Mouse (Mus musculus): ENCODE measurements at regions not wholly inside any gene's neighbourhood (a gene's known extent, or its start where the extent isn't known, plus 50 kb on each side); places are given as distances from the start of the nearest gene placed in this dataset.
A peak's percentile ranks its signal among the peaks of the same experiment; 100 is the strongest.

DNA sequence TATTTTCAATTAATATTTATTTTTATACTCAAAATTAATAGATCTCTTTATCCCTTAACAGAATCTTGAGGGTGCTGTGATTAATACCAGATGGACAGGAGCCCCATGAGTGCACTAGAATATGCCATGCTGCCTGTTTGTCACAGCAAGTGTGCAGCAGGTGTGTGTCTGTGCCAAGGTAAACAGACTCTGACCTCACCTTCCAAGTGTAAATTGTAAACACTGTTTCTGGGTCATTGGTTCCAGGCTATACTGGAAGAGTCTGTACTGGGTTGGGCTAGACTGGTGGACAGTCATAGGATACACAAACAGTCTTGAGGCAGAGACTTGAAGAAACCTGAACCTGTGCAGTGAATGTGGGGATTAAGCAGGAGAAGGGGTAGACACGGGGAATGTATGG lies 422.2 kb downstream of the Gm21833 start:
- intact Hi-C loops (cut with DNase I; ENCODE audit: low total_unique reads): no loop called here
- no peak for DNase-seq

DNA sequence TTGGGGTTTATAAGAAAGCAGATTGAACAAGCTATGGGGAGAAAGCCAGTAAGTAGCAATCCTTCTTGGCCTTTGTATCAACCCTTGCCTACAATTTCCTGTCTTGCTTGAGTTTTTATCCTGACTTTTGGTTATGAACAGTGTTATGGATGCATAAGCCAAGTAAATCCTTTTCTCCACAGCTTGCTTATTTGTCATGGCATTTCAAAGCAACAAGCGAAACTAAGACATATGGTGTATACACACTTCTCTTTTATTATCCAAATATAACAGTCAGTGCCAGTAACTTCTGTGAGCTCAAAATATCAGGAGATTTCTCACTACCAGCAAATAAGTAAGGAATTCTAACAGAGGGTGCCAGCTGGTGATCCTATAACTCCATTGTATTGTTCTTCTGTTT lies 426.0 kb downstream of the Gm21833 start:
- no peak for DNase-seq
- intact Hi-C loops (cut with DNase I; ENCODE audit: low total_unique reads): no loop called here

DNA sequence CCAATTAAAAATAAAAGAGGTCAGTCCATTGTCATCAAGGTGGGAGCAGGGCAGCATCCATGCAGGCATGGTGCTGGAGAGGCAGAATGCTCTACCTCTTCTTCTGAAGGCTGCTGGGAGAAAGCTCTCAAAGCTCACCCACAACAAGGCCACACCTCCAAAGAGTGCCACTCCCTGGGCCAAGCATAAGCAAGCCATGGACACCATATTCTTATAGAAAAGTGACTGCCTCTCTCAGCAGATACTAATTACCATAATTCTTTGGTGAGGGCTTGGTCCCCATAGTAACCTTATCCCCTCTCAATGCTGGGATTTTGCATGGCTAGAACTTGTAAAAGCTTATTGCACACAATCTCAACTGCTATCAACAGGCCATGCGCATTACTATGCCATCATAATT lies 443.7 kb downstream of the Gm21833 start:
- no peak for DNase-seq
- intact Hi-C loops (cut with DNase I; ENCODE audit: low total_unique reads): no loop called here

DNA sequence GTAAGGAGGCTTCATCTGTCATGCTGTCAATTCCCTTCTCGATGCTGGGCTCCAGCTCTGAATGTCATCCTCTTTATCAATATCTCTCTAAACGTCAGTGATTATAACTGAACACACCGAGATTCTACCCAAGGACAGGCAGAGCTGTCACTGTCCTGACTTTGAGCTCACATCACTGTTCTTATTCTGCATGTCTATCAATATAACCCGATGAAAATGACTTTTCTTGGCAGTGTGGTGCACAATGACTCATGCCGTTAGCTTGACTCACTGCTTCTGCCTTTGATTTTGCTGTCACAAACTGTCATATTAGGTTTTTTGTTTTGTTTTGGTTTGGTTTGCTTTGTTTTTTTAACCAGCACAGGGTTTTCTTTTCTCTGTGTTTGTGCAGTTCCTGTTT lies 488.1 kb downstream of the Gm21833 start:
- no peak for DNase-seq
- intact Hi-C loops (cut with DNase I; ENCODE audit: low total_unique reads): no loop called here

DNA sequence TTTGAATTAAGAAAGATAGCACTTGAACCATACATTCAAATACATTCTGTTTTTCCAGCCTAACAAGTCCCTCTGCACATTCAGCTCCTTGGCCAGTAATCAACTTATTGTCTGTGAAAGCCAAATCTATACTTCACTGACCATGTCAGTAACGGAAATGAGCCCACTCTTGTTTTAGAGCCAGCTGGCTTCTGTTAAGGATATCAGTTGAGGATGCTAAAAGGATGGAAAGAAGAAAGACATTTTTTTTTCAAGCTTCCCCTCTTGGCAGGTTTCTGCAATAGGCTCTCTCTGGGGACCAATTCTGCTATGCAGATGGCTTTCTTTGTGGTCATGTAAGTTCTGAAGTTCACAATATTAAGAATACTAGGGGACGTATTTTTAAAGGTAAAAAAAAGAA lies 498.6 kb downstream of the Gm21833 start:
- DNase-seq: no peak
- intact Hi-C loops (cut with DNase I; ENCODE audit: low total_unique reads): no loop called here

DNA sequence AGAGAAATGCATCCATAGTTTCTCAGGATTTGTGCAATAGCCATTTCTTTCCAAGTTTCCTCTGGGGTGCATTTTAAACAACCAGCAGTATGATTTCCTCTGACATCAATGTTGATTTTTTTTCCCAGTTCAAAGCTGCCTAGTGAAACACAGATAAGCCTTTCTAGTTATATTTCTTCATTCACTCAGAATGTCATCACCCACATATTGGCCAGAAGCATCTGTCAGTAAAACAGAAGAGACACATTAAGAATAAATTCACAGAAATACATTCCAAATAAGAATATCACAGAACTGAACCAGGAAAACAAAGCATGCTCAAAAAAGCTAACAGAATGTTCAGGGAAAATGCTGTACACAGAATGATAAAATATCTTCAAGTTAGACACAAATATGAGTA lies 522.9 kb downstream of the Gm21833 start:
- no peak for DNase-seq
- intact Hi-C loops (cut with DNase I; ENCODE audit: low total_unique reads): no loop called here

DNA sequence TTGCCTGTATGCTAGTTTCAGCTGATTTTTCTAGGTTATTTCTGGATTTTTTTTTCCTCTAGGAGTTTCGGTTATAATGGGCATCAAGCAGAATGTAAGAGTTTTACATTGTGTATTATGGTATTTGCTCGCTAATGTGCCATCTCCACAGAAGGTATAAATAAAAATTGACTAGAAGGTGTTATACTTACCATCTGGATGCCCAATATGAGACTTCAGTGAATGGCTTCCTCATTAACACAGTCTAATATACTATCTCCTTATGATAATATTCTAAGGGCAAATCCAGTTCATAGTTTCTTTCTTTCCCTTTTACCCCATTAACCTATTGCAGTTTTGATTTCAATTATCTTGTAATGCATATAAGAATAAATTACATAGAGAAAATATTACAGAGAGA lies 566.4 kb downstream of the Gm21833 start:
- no peak for DNase-seq
- intact Hi-C loops (cut with DNase I; ENCODE audit: low total_unique reads): no loop called here

DNA sequence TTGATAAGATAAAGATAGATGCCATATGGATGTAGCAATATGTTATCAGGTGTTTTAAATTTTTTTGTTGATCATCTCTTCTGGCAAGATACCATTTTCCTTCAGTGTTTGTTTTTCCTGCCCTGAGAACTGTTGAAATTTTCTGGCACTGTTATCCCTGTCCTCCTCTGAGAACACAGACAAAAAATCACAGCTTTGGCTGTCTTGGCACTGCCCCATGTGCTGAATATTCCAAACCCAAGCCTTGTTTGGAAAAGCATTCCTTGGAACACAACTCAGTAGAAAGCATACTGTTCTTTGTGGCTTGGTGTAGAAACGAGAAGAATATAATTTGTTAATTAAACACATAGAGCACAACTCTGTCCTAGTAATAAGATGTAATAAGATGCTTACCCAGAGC lies 592.5 kb downstream of the Gm21833 start:
- peak; percentile 16 for DNase-seq
- intact Hi-C loops (cut with DNase I; ENCODE audit: low total_unique reads): no loop called here

DNA sequence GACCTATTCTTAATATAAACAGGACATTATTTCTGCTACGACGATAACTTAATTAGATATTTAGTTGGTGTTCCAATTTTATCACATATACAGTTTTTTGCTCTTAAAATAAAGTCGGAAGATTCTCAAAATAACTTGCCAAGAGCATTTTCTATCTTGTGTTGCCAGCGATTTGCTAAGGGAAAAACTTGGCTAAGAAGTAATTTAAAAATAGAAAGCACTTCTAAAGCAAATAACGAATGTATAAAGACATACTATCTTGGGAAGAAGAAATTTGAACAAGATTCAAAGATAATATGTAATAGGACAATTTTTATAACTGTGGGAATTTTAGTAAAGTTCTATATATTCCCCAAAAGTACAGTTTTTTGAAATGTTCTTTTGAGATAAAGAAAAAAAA lies 594.9 kb downstream of the Gm21833 start:
- no peak for DNase-seq
- intact Hi-C loops (cut with DNase I; ENCODE audit: low total_unique reads): no loop called here
